Mouse (Mus musculus) heart, embryonic 12.5 days (tissue): Measurements from ENCODE around the gene Surf1. TPM values are rescaled to one million over a fixed set of nuclear protein-coding genes. Genes with fewer than 3 reads are reported as not detected.

Source experiments
- ATAC-seq: fragments of 200-750 bp; cut with Nextera tagmentation; 2 replicates; pipeline ENCODE4 v1.8.0; 2017; ENCODE audit warnings: moderate TSS enrichment, moderate library complexity; ENCODE audit not compliant: insufficient number of reproducible peaks, low FRiP score
- H3K27ac ChIP-seq: fragments of 300-500 bp; sonication (generic); 2 replicates; pipeline ENCODE4 v1.5.1; 2016; ENCODE audit warnings: mild to moderate bottlenecking, moderate library complexity; ENCODE audit not compliant: poor library complexity, severe bottlenecking
- H3K27me3 ChIP-seq: fragments of 300-500 bp; sonication (generic); replicated peaks from 2 replicates; pipeline ENCODE4 v1.6.1; 2016; ENCODE audit warnings: mild to moderate bottlenecking, moderate library complexity
- H3K36me3 ChIP-seq: fragments of 300-500 bp; sonication (generic); 2 replicates; pipeline ENCODE4 v1.6.1; 2016; ENCODE audit warnings: mild to moderate bottlenecking, moderate library complexity
- H3K4me1 ChIP-seq: fragments of 300-500 bp; sonication (generic); replicated peaks from 2 replicates; pipeline ENCODE4 v1.6.1; 2016; ENCODE audit warnings: mild to moderate bottlenecking
- H3K4me2 ChIP-seq: fragments of 300-500 bp; sonication (generic); 2 replicates; pipeline ENCODE4 v1.6.1; 2016; ENCODE audit warnings: mild to moderate bottlenecking, moderate library complexity
- H3K4me3 ChIP-seq: fragments of 300-500 bp; sonication (generic); 2 replicates; pipeline ENCODE4 v1.5.1; 2016; ENCODE audit warnings: mild to moderate bottlenecking
- H3K9ac ChIP-seq: fragments of 300-500 bp; sonication (generic); 2 replicates; pipeline ENCODE4 v1.6.1; 2016; ENCODE audit warnings: mild to moderate bottlenecking, moderate library complexity
- H3K9me3 ChIP-seq: fragments of 300-500 bp; sonication (generic); replicated peaks from 2 replicates; pipeline ENCODE4 v1.6.1; 2016; ENCODE audit warnings: mild to moderate bottlenecking, moderate library complexity
- WGBS: fragments of 180-500 bp; shearing (Covaris S2); methylation state at CpG from one replicate; pipeline ENCODE4 v1.1.7; 2016; 5-methylcytosine and 5-hydroxymethylcytosine counted together
- polyA plus RNA-seq: library from polyadenylated mRNA; unstranded; fragments of >200 nt; fragmentation: Nextera tagmentation; extraction: Ambion mirVana; gene quantifications from 2 replicates; pipeline ENCODE4 v1.2.1, GENCODE M21; 2016

The Surf1 gene
- polyA plus RNA-seq, 1 experiment from 2014 or later, result 39.2 TPM

- Histone ChIP-seq H3K36me3 (peaks cover 66% of the 10 kb centered on the region), H3K27me3 (0 out of 2 replicates have a peak, but pooled peaks cover 2% of the 10 kb centered on the region), H3K4me1 (no peaks in the 10 kb centered on the region), H3K9ac (no peak overlapping the region), H3K4me2 (no peak overlapping the region), H3K4me3 (no peak overlapping the region), H3K9me3 (no peaks in the 10 kb centered on the region), H3K27ac (no peak overlapping the region)
- no peak for ATAC-seq
- WGBS, result 82% methylated on average over 2 of the region's 2 CpGs
These were observed 34.1 kb upstream of the Surf1 start for GRCm38 (mm10) chr2:26950411-26950810.

- Histone ChIP-seq H3K9ac (no peak overlapping the region), H3K4me2 (no peak overlapping the region), H3K4me1 (no peaks in the 10 kb centered on the region), H3K4me3 (no peak overlapping the region), H3K27me3 (0 out of 2 replicates have a peak, but pooled peaks cover 3% of the 10 kb centered on the region), H3K9me3 (no peaks in the 10 kb centered on the region), H3K36me3 (0 out of 2 replicates have a peak, but pooled peaks cover 6% of the 10 kb centered on the region), H3K27ac (no peak overlapping the region)
- ATAC-seq, result no peak
- 64% methylated on average over 3 of the region's 3 CpGs for WGBS
These were observed 26.9 kb upstream of the Surf1 start for GRCm38 (mm10) chr2:26943253-26943652.

GRCm38 (mm10) chr2:26941539-26941938, 25.2 kb upstream of the Surf1 start:
- H3K4me1 ChIP-seq, result no peaks in the 10 kb centered on the region
- H3K27me3 ChIP-seq, result 0 out of 2 replicates have a peak, but pooled peaks cover 3% of the 10 kb centered on the region
- H3K4me3 ChIP-seq, result no peak overlapping the region
- H3K27ac ChIP-seq, result no peak overlapping the region
- H3K9me3 ChIP-seq, result no peaks in the 10 kb centered on the region
- WGBS, result 34% methylated on average over 5 of the region's 5 CpGs
- H3K36me3 ChIP-seq, result 0 out of 2 replicates have a peak, but pooled peaks cover 2% of the 10 kb centered on the region
- no peak overlapping the region for H3K9ac ChIP-seq
- H3K4me2 ChIP-seq, result no peak overlapping the region
- peak; percentile 57; the same call in 1 of the 2 replicates for ATAC-seq

DNA sequence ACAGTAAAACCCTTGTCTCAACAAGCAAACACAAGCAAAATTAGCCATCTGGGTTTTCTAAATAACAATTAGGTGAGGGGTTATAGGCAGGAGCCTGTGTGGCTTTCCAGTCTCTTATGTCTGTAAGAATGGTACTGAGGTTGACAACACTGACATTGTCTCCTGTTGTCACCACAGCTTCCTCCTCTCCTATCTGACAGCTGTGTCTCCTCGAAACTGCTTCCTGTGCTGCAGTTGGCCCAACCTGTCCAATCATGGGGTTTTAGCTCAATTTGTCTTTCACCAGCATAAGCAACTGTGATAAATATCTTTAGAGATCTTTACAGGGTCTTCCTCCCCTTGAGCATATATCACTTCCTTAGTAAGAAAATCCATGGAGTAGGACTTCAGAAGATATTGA, 20.1 kb upstream of the Surf1 start:
- H3K9ac ChIP-seq, result no peak overlapping the region
- H3K4me3 ChIP-seq, result no peak overlapping the region
- H3K27me3 ChIP-seq, result no peaks in the 10 kb centered on the region
- H3K36me3 ChIP-seq, result peaks cover 5% of the 10 kb centered on the region
- H3K27ac ChIP-seq, result no peak overlapping the region
- H3K9me3 ChIP-seq, result no peaks in the 10 kb centered on the region
- 44% methylated on average over 1 of the region's 1 CpGs for WGBS
- H3K4me1 ChIP-seq, result peaks cover 11% of the 10 kb centered on the region
- no peak for ATAC-seq
- no peak overlapping the region for H3K4me2 ChIP-seq

- Histone ChIP-seq H3K27ac (no peak overlapping the region), H3K36me3 (peaks cover 16% of the 10 kb centered on the region), H3K4me2 (no peak overlapping the region), H3K27me3 (no peaks in the 10 kb centered on the region), H3K4me1 (peaks cover 22% of the 10 kb centered on the region), H3K9ac (no peak overlapping the region), H3K9me3 (no peaks in the 10 kb centered on the region), H3K4me3 (no peak overlapping the region)
- 81% methylated on average over 2 of the region's 2 CpGs for WGBS
- ATAC-seq, result no peak
These were observed 19.0 kb upstream of the Surf1 start for GRCm38 (mm10) chr2:26935286-26935685.

- peak; percentile 97 for ATAC-seq
- under 1% methylated on average over 68 of the region's 70 CpGs for WGBS
- Histone ChIP-seq H3K36me3 (peaks cover 31% of the 10 kb centered on the region), H3K27me3 (no peaks in the 10 kb centered on the region), H3K4me1 (peaks cover 38% of the 10 kb centered on the region), H3K9ac (peak within 1 kb of the TSS; percentile 100), H3K9me3 (no peaks in the 10 kb centered on the region), H3K27ac (peak within 1 kb of the TSS; percentile 85), H3K4me3 (peak within 1 kb of the TSS; percentile 93), H3K4me2 (peak within 1 kb of the TSS; percentile 80)
These were observed 17.1 kb upstream of the Surf1 start, which contains the start of the genes Surf4 and Stkld1 for GRCm38 (mm10) chr2:26933304-26934055. Gene Surf4 (minus strand): TSS chr2:26933928. Gene Stkld1 (plus strand): TSS chr2:26934047.

- WGBS, result under 1% methylated on average over 47 of the region's 49 CpGs
- ATAC-seq, result peak; percentile 46
- H3K36me3 ChIP-seq, result peaks cover 38% of the 10 kb centered on the region
- peaks cover 43% of the 10 kb centered on the region for H3K4me1 ChIP-seq
- H3K9ac ChIP-seq, result peak overlapping the region; percentile 100
- H3K4me3 ChIP-seq, result peak overlapping the region; percentile 93
- H3K4me2 ChIP-seq, result peak overlapping the region; percentile 80
- H3K9me3 ChIP-seq, result no peaks in the 10 kb centered on the region
- peak overlapping the region; percentile 85 for H3K27ac ChIP-seq
- H3K27me3 ChIP-seq, result no peaks in the 10 kb centered on the region
These were observed 16.4 kb upstream of the Surf1 start for GRCm38 (mm10) chr2:26932473-26933303.

DNA sequence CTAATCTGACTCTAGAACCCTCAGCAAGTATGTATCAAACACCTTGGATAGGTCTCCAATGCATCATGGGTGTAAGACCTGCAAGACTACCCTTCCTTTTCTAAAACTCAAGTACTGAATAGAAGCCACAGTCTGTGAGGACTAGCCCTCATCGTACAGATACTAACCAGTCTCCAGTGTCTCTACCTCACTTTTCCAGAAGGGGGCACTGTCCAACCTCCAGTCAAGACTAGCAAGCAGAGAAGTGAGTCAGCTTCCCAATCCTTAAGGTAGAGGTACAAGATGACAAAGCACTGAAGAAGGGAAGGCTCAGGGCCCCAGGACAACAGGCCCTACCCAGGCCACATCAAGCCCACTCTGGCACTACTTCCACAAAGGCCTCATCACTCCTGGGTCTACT, 14.1 kb upstream of the Surf1 start:
- no peak for ATAC-seq
- WGBS, result 63% methylated on average over 1 of the region's 1 CpGs
- Histone ChIP-seq H3K36me3 (peaks cover 60% of the 10 kb centered on the region), H3K27ac (no peak overlapping the region), H3K4me3 (no peak overlapping the region), H3K4me2 (no peak overlapping the region), H3K4me1 (peaks cover 43% of the 10 kb centered on the region), H3K9me3 (no peaks in the 10 kb centered on the region), H3K27me3 (no peaks in the 10 kb centered on the region), H3K9ac (no peak overlapping the region)

- no peaks in the 10 kb centered on the region for H3K27me3 ChIP-seq
- H3K9me3 ChIP-seq, result no peaks in the 10 kb centered on the region
- no peak overlapping the region for H3K4me2 ChIP-seq
- H3K9ac ChIP-seq, result no peak overlapping the region
- no peak for ATAC-seq
- peaks cover 43% of the 10 kb centered on the region for H3K4me1 ChIP-seq
- no peak overlapping the region for H3K4me3 ChIP-seq
- WGBS, result 84% methylated on average over 6 of the region's 6 CpGs
- no peak overlapping the region for H3K27ac ChIP-seq
- peaks cover 85% of the 10 kb centered on the region for H3K36me3 ChIP-seq
These were observed 11.6 kb upstream of the Surf1 start for GRCm38 (mm10) chr2:26927745-26928476.

- peaks cover 93% of the 10 kb centered on the region for H3K36me3 ChIP-seq
- no peak overlapping the region for H3K4me3 ChIP-seq
- peaks cover 19% of the 10 kb centered on the region for H3K4me1 ChIP-seq
- ATAC-seq, result no peak
- H3K27me3 ChIP-seq, result no peaks in the 10 kb centered on the region
- H3K4me2 ChIP-seq, result no peak overlapping the region
- no peak overlapping the region for H3K27ac ChIP-seq
- WGBS, result 59% methylated on average over 9 of the region's 9 CpGs
- H3K9me3 ChIP-seq, result no peaks in the 10 kb centered on the region
- H3K9ac ChIP-seq, result no peak overlapping the region
These were observed 5.5 kb upstream of the Surf1 start for GRCm38 (mm10) chr2:26921784-26922183.
